Mouse (Mus musculus) CD4-positive, CD25-positive, alpha-beta regulatory T cell (primary cell): Measurements from ENCODE around the gene Ap4e1. TPM values are rescaled to one million over a fixed set of nuclear protein-coding genes. Genes with fewer than 3 reads are reported as not detected.

Experiments used
- polyA plus RNA-seq: library from polyadenylated mRNA; unstranded; fragments of 100-300 nt; shearing (Covaris generic); gene quantifications from one replicate; pipeline ENCODE4 v1.2.1, GENCODE M21; 2017

Ap4e1 gene
- polyA plus RNA-seq = 18.0 TPM

GRCm38 (mm10) chr2:127008469-127008998 is at the start of gene Ap4e1:
Gene Ap4e1 (plus strand): TSS chr2:127008717.

DNA sequence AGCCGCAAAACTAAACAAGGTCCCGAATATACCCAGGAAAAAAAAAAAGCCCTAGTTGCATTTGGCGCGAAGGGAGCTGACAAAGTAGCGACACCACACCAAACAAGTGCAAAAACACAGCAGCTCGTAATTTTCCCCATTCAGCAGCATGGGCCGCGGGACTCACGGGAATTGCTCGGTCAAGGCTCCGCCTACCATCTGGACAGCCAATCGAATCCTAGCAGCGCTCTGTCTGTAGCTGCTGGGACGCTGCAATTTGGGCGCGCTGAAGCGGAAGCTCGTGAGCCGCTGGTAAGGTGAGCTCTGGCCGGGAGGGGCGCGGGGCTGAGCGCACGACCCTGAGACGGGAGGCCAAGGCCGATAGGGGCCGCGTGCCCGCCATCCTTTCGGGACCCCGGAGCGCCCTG is 61.9 kb downstream of the Ap4e1 start, which contains the start of gene Blvra:
Gene Blvra, plus strand, starts transcription at position 231 of the 407 bp plus-strand sequence.

Other genes with a start within 250 kb of the Ap4e1 start
- gene Usp50, start 225.2 kb upstream of the Ap4e1 start, polyA plus RNA-seq = 2.2 TPM
- gene Trpm7, start 132.5 kb upstream of the Ap4e1 start, polyA plus RNA-seq = 71.5 TPM
- gene Sppl2a, start 75.5 kb upstream of the Ap4e1 start, polyA plus RNA-seq = 60.0 TPM
- gene Blvra, start 61.9 kb downstream of the Ap4e1 start, polyA plus RNA-seq = 68.6 TPM
- gene Ncaph, start 125.2 kb downstream of the Ap4e1 start, polyA plus RNA-seq = 5.5 TPM
- 5.3 TPM for gene Itpripl1, start 134.7 kb downstream of the Ap4e1 start, polyA plus RNA-seq
- gene 1810024B03Rik, start 199.6 kb downstream of the Ap4e1 start, polyA plus RNA-seq = 1.3 TPM
- 95.4 TPM for gene Snrnp200, start 199.7 kb downstream of the Ap4e1 start, polyA plus RNA-seq
- gene Ciao1, start 239.1 kb downstream of the Ap4e1 start, polyA plus RNA-seq = 76.9 TPM
- 48.9 TPM for gene Tmem127, start 239.2 kb downstream of the Ap4e1 start, polyA plus RNA-seq